Mouse (Mus musculus) adrenal gland, postnatal 14 days (tissue): Measurements from ENCODE around the gene Gm2381. TPM values are rescaled to one million over a fixed set of nuclear protein-coding genes. Genes with fewer than 3 reads are reported as not detected.
"Not testable (repeated sequence)": the region's sequence is repeated elsewhere in the genome, so short reads cannot be mapped to it uniquely, and the experiment has no call there.

Experiments used
- DNase-seq: peaks from one replicate; pipeline ENCODE4 v3.0.0; 2021; ENCODE audit warnings: mixed read lengths
- long read RNA-seq, 2 experiments: library from polyadenylated mRNA; stranded (forward); transcript quantifications; one replicate each; pipeline ENCODE4 v2.0.0; 2021
- total RNA-seq: library from RNA; stranded (reverse); gene quantifications from 2 replicates; pipeline ENCODE4 v1.2.3, GENCODE M21; 2021

Gene Gm2381
- total RNA-seq: 0.07 and 0.11 TPM in 2 replicates
- long read RNA-seq, experiment 1: 0 reads
- long read RNA-seq, experiment 2: 0 reads

GRCm38 (mm10) chr7:42866801-42867458, at the start of gene Gm2381:
Gene Gm2381, minus strand, starts transcription at chr7:42867234.
- not testable (repeated sequence) for DNase-seq

GRCm38 (mm10) chr7:42898067-42898466, 31.0 kb upstream of the Gm2381 start:
- not testable (repeated sequence) for DNase-seq

- no peak for DNase-seq
Measured at GRCm38 (mm10) chr7:42878090-42878489, 11.1 kb upstream of the Gm2381 start.

- DNase-seq: not testable (repeated sequence)
Measured at GRCm38 (mm10) chr7:42838366-42838765, 28.7 kb downstream of the Gm2381 start.

GRCm38 (mm10) chr7:42832221-42832620, 34.8 kb downstream of the Gm2381 start:
- DNase-seq: no peak

- DNase-seq: not testable (repeated sequence)
Measured at GRCm38 (mm10) chr7:42793425-42793824, 73.6 kb downstream of the Gm2381 start, which contains the start of gene Vmn2r62. Gene Vmn2r62, minus strand, starts transcription at chr7:42793525.

Other genes with a start within 250 kb of the Gm2381 start
- 3.7 TPM in 2 replicates for gene Zfp976, start 224.6 kb downstream of the Gm2381 start, total RNA-seq
- 4.6 and 5.3 TPM in 2 replicates for gene Zfp975, start 174.5 kb downstream of the Gm2381 start, total RNA-seq
- 0.11 and 0.52 TPM in 2 replicates for gene Gm17067, start 140.2 kb downstream of the Gm2381 start, total RNA-seq
- not detected in 2 replicates for gene Vmn2r62, start 73.7 kb downstream of the Gm2381 start, total RNA-seq
- gene Vmn2r63, start 66.6 kb upstream of the Gm2381 start, total RNA-seq: not detected in 2 replicates
- not detected in 2 replicates for gene Gm9268, start 151.5 kb upstream of the Gm2381 start, total RNA-seq
- gene Zfp936, start 247.0 kb upstream of the Gm2381 start, total RNA-seq: not detected in 2 replicates